Mouse (Mus musculus) megakaryocyte, embryonic 14.5 days (primary cell): ENCODE measurements around the gene Htra3.

ENCODE experiments used
- FLI1 ChIP-seq: IDR thresholded peaks from 2 replicates; pipeline ENCODE4 v1.6.1; 2012; ENCODE audit warnings: low read length, inconsistent platforms, mixed read lengths
- GATA1 ChIP-seq: IDR thresholded peaks from 3 replicates; pipeline ENCODE4 v1.6.1; 2012; ENCODE audit warnings: mixed read lengths, low read length, inconsistent platforms, borderline replicate concordance

- no peak for TF ChIP-seq GATA1
- no peak for TF ChIP-seq FLI1
Measured at GRCm38 (mm10) chr5:35624751-35625239, 54.8 kb downstream of the Htra3 start.
